Mouse (Mus musculus): ENCODE measurements at regions not wholly inside any gene's neighbourhood (a gene's known extent, or its start where the extent isn't known, plus 50 kb on each side); places are given as distances from the start of the nearest gene placed in this dataset.

DNA sequence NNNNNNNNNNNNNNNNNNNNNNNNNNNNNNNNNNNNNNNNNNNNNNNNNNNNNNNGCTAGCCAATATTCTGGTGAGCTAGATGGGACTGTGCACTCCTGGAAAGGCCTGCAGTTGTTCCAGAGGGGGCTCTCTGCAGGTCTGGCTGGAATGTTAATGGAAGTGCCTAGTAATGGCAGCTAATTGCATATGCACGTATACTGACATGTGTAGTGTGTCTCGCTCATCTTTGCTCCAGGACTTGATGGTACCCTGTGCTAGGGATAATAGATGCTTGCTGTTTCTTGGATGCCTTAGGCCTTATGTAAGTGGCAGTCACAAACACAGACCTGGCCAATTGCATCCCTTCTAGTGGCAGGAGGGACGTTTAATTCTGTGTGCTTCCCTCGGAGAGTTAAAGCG lies 560.0 kb upstream of the 3110018I06Rik start:
- no peak for DNase-seq
- intact Hi-C loops (cut with DNase I; ENCODE audit: low total_unique reads), result no loop called here

- intact Hi-C loops (cut with DNase I; ENCODE audit: low total_unique reads), result no loop called here
- no peak for DNase-seq
These were observed 559.3 kb upstream of the 3110018I06Rik start for GRCm38 (mm10) chr12:106929161-106929560.

GRCm38 (mm10) chr12:106931591-106931990 lies 556.8 kb upstream of the 3110018I06Rik start:
- intact Hi-C loops (cut with DNase I; ENCODE audit: low total_unique reads), result no loop called here
- no peak for DNase-seq

- intact Hi-C loops (cut with DNase I; ENCODE audit: low total_unique reads), result no loop called here
- peak; percentile 34 for DNase-seq
These were observed 549.1 kb upstream of the 3110018I06Rik start for GRCm38 (mm10) chr12:106939381-106939780.

GRCm38 (mm10) chr12:106943874-106944273 lies 544.6 kb upstream of the 3110018I06Rik start:
- DNase-seq, result no peak
- intact Hi-C loops (cut with DNase I; ENCODE audit: low total_unique reads), result no loop called here

DNA sequence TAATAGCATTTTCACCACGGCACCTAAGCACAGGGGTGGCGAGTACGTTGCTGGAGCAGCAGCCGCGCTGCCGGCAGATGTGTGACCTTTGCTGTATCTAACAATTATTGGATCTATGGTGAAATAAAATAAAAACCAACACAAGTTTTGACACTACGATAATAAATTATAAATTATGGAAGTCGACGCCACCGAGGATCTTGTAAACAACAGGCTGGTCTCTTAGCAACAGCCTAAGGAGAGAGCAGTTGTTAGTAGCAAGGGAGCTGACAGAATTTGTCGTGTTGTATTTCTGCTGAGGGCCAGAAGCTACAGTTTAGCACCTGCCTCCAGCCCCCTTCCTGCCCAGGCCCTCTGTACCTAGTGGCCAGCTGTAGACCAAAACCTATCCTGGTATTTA lies 535.8 kb upstream of the 3110018I06Rik start:
- DNase-seq, result no peak
- intact Hi-C loops (cut with DNase I; ENCODE audit: low total_unique reads), result no loop called here

- peak; percentile 19 for DNase-seq
- intact Hi-C loops (cut with DNase I; ENCODE audit: low total_unique reads), result no loop called here
These were observed 532.7 kb upstream of the 3110018I06Rik start for GRCm38 (mm10) chr12:106955778-106956177.

GRCm38 (mm10) chr12:106956266-106956665 lies 532.2 kb upstream of the 3110018I06Rik start:
- intact Hi-C loops (cut with DNase I; ENCODE audit: low total_unique reads), result no loop called here
- no peak for DNase-seq

- DNase-seq, result no peak
- intact Hi-C loops (cut with DNase I; ENCODE audit: low total_unique reads), result no loop called here
These were observed 526.4 kb upstream of the 3110018I06Rik start for GRCm38 (mm10) chr12:106961991-106962390.

- DNase-seq, result no peak
- intact Hi-C loops (cut with DNase I; ENCODE audit: low total_unique reads), result no loop called here
These were observed 524.7 kb upstream of the 3110018I06Rik start for GRCm38 (mm10) chr12:106963762-106964161.

DNA sequence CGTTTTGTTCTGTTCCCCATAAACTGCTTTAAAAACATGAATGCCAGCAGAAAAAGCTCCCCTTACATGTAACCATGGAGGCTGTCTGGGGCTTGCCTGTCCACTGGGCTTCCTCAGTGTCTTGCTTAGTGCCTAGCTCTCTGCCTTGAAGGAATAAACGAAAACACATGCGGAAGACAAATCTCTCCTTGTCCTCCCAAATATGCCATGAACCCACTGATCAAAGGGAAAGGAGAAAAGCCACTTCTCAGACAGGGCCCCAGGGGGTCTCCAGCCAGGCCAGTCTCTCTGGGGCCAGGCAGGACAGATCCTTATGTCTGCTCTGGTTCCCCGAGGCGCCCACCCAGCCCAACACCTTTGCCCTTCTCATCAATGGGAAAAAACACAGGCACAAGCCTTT lies 518.6 kb upstream of the 3110018I06Rik start:
- intact Hi-C loops (cut with DNase I; ENCODE audit: low total_unique reads), result no loop called here
- DNase-seq, result no peak

- intact Hi-C loops (cut with DNase I; ENCODE audit: low total_unique reads), result no loop called here
- DNase-seq, result no peak
These were observed 496.0 kb upstream of the 3110018I06Rik start for GRCm38 (mm10) chr12:106992421-106992820.

- intact Hi-C loops (cut with DNase I; ENCODE audit: low total_unique reads), result no loop called here
These were observed 495.4 kb upstream of the 3110018I06Rik start for GRCm38 (mm10) chr12:106993011-106993410.

GRCm38 (mm10) chr12:107010995-107011786 lies 477.2 kb upstream of the 3110018I06Rik start:
- DNase-seq, result no peak
- intact Hi-C loops (cut with DNase I; ENCODE audit: low total_unique reads), result no loop called here

More at GRCm38 (mm10) chr12:106993011-106993410, 495.4 kb upstream of the 3110018I06Rik start:
- DNase-seq, result no peak

DNA sequence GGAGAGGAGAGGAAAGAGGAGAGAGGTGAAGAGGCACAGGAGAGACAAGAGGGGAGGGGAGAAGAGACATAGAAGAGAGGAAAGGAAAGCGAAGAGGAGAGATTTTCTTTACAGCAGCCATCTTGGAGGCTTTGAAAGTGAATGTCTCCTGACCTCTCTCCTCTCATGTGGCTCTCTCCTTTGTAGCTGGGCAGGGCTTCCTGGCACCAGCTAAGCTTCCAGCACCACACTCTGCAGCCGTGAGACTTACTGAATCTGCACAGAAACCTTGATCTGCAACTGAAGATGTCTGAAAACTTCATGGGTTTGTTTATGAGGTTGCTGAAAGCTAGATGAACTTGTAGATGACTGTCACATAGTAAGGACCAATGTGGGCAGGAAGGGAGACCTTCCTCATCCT lies 471.6 kb upstream of the 3110018I06Rik start:
- intact Hi-C loops (cut with DNase I; ENCODE audit: low total_unique reads), result no loop called here
- no peak for DNase-seq

- no peak for DNase-seq
- intact Hi-C loops (cut with DNase I; ENCODE audit: low total_unique reads), result no loop called here
These were observed 466.6 kb upstream of the 3110018I06Rik start for GRCm38 (mm10) chr12:107021806-107022205.

- no peak for DNase-seq
- intact Hi-C loops (cut with DNase I; ENCODE audit: low total_unique reads), result no loop called here
These were observed 461.6 kb upstream of the 3110018I06Rik start for GRCm38 (mm10) chr12:107026821-107027220.

GRCm38 (mm10) chr12:107027842-107028549 lies 460.4 kb upstream of the 3110018I06Rik start:
- no peak for DNase-seq
- intact Hi-C loops (cut with DNase I; ENCODE audit: low total_unique reads), result no loop called here

GRCm38 (mm10) chr12:107028985-107029384 lies 459.4 kb upstream of the 3110018I06Rik start:
- DNase-seq, result no peak

GRCm38 (mm10) chr12:107036357-107036756 lies 452.1 kb upstream of the 3110018I06Rik start:
- intact Hi-C loops (cut with DNase I; ENCODE audit: low total_unique reads), result no loop called here

More at GRCm38 (mm10) chr12:107028985-107029384, 459.4 kb upstream of the 3110018I06Rik start:
- intact Hi-C loops (cut with DNase I; ENCODE audit: low total_unique reads), result no loop called here

More at GRCm38 (mm10) chr12:107036357-107036756, 452.1 kb upstream of the 3110018I06Rik start:
- DNase-seq, result no peak

Measured in gastrocnemius, postnatal 14 days (tissue).